ENCODE assay signal across 18 mouse cellular contexts in genomic region chr12:99765979-99766378, GRCm38 (mm10).
DNase-seq lines count a peak whose midpoint lies in the region.
"Had no signal": no experiment of that assay in that cellular context is flagged by ENCODE, and none has a peak within 500 bp of the region (broad histone marks: within the 10 kb centered on the region; RNA-seq: fewer than 3 reads in every experiment).

No protein-coding gene starts in this region.

- intact Hi-C loops in left cerebral cortex, postnatal 25 days (cut with DNase I) = no loop called here

- DNase-seq in heart, adult 11 months = peak; percentile 59
- no peak for DNase-seq in heart, postnatal 4 days
- DNase-seq in ES-CJ7 (ENCODE audit: low read depth, low spot score) (peak; percentile 36), R1 (ENCODE audit: low read depth, low spot score) (peak; percentile 56), MN1 (ENCODE audit: low spot score) (no peak)
- no peak for DNase-seq in left cerebral cortex, adult 18-20 months (ENCODE audit: low spot score in 2 of 2)
- no peak for DNase-seq in left cerebral cortex, postnatal 25 days (ENCODE audit: low spot score in 2 of 2)
- DNase-seq: adrenal gland, adult 2 months; adrenal gland, postnatal 10 days; adrenal gland, postnatal 25 days; B cell, adult 2 months; cerebellum, adult 11 months; cerebellum, adult 18-20 months; cerebellum, adult 8-10 months; cerebellum, adult 9-11 months; cerebellum, postnatal 14 days; cerebellum, postnatal 36 days; embryo, embryonic 11 days had no signal

Comparison
In these comparisons a context has a peak if more than half of its experiments do, and no peak if none do; other contexts are left out.
1. DNase-seq: peak in heart, adult 11 months (single experiment), ES-CJ7 (single experiment) and R1 (single experiment); none in heart, postnatal 4 days (single experiment), left cerebral cortex, adult 18-20 months (0 of 2), left cerebral cortex, postnatal 25 days (0 of 2) and MN1 (single experiment).